Mouse (Mus musculus) brain, adult 10 weeks (tissue): ENCODE measurements around the gene Pde12. TPM values are rescaled to one million over a fixed set of nuclear protein-coding genes. Genes with fewer than 3 reads are reported as not detected.

Experiments
- polyA plus RNA-seq: library from polyadenylated mRNA; stranded (reverse); fragments of 350-450 nt; fragmentation: Illumina TruSeq; extraction: RNeasy Lipid Tissue Mini Kit (QIAGEN cat#74804); gene quantifications from one replicate; pipeline ENCODE4 v1.2.3, GENCODE M21; 2015; ENCODE audit warnings: low read depth, low replicate concordance

Gene Pde12
- 6.1 TPM for polyA plus RNA-seq

DNA sequence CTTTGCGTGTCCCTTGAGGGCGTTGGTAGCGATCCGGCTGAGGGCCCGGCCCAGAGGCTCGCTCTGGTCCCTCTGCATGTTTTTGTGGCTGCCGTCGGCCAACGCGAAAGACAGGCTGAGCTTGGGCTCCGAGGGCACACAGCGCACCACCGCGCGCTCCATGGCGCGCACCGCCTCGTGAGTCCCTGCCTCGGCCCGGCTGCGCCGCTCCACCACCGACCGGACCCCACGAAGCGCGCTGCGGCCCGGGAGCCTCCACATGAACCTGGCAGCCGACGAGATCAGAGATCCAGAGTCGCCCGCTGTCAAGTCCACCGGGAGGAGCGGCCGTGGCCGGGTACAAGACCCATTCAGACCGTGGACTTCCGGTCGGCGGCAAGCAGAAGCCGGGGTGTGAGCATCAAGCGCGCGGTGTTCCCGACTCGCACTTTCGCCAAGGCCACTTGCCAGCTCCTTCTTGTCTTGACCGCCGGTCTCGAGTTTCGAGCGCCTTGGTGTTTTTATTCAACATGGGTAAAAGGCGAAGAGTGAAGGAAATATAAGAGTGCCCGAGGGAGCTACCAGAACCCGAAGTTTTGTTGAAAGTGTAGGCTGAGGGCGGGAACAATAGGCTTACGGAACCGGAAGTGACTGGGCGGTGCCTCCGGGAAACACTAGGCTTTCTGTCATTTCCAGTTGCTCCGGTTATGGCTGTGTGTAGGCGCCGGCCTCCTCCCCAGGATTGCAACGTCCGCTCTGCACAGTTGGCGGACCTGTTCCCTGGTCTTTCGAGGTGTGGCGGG, at the start of gene Pde12:
Gene Pde12 (minus strand): TSS at position 592 of the 782 bp plus-strand sequence.

DNA sequence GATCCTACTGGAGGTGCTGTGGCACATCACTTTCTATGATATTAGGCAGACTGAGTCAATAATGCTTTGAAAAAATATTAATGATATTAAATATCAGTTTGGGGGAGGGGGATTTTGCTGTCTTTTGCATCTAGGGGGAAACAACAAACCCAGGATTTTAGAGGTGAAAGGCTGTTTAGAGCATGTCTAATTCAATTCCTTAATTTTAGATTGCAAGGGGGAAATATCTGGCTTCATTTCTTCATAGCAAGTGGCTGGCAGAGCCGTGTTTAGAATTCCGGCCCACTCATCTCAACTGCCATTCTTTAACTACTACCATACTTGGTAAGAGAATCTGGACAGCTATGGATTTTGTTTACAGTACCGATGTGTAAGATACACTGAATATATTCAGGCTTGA, 23.3 kb upstream of the Pde12 start, which contains the start of gene Dnah12:
Gene Dnah12 (plus strand): TSS at position 301 of the 400 bp plus-strand sequence.

DNA sequence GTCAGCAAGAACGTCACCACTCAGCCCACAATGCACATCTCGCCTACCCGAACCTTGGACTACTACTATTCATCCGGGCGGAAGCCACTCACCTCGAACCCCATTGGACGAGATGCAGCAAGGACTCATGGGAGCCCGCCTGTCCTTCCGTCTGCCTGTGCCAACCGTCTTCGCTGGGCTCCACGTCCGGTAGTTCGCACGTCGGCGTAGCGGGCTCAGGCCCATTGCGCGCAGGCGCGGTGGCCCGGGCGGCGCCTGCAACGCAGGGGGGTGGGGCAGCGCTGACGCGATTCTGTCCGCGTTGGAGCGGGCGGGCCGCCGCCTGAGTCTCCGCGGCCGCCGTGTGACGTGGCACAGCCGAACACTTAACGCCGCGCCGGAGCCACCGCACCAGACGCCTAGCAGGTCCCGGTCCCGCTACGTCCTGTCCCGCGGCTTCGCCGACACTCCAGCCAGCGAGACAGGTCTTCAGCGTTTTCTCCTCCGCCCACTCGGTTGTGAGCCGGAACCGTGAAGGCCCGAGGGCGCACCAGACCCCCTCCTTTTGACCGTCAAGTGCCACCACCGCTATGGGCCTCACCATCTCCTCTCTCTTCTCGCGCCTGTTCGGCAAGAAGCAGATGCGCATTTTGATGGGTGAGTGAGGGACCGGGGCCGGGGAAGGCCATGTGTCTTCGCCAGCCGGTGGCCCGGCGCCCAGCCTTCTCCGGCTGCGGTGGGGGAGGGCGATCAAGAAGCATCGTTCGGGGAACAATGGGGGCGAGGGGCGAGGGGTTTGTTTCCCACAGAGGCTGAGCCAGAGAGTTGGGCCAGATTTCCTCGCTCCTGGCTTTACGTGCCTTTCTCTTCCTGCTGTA, 31.6 kb downstream of the Pde12 start, which contains the start of gene Arf4:
Gene Arf4 (plus strand): TSS at position 224 of the 857 bp plus-strand sequence.

Other genes with a start within 250 kb of the Pde12 start
- gene Slmap, start 135.0 kb downstream of the Pde12 start, polyA plus RNA-seq = 77.9 TPM
- 21.2 TPM for gene Dennd6a, start 96.0 kb downstream of the Pde12 start, polyA plus RNA-seq
- 149 TPM for gene Arf4, start 31.8 kb downstream of the Pde12 start, polyA plus RNA-seq
- 0.34 TPM for gene Dnah12, start 23.4 kb upstream of the Pde12 start, polyA plus RNA-seq
- not detected for gene Asb14, start 224.7 kb upstream of the Pde12 start, polyA plus RNA-seq